Mouse (Mus musculus) megakaryocyte progenitor cell, adult 5-6 weeks (primary cell): Measurements from ENCODE around the gene Rpia. TPM values are rescaled to one million over a fixed set of nuclear protein-coding genes. Genes with fewer than 3 reads are reported as not detected.

Experiments used
- total RNA-seq, 2 experiments: library from RNA; stranded (forward) in 1 of 2; stranded (reverse) in 1 of 2; fragments of 157-497, 149-512 nt in 1 of 2; fragments of 200-1000 nt in 1 of 2; gene quantifications; 2 replicates each; pipeline versions ENCODE4 v1.2.3 to v1.2.4; 2015 to 2017

The Rpia gene
- total RNA-seq, 2 experiments from 2014 or later: 110 to 209 TPM

Other genes with a start within 250 kb of the Rpia start
- 13.2 and 16.9 TPM in 2 replicates for gene Eif2ak3, start 52.3 kb upstream of the Rpia start, total RNA-seq (2015)
- 19.8 and 22.8 TPM in 2 replicates for gene Eif2ak3, start 52.3 kb upstream of the Rpia start, total RNA-seq (2017)
- gene Tex37, start 126.7 kb upstream of the Rpia start, total RNA-seq (2015): not detected in 2 replicates
- not detected in 2 replicates for gene Tex37, start 126.7 kb upstream of the Rpia start, total RNA-seq (2017)
- gene Foxi3, start 164.3 kb upstream of the Rpia start, total RNA-seq (2015): not detected in 2 replicates
- not detected in 2 replicates for gene Foxi3, start 164.3 kb upstream of the Rpia start, total RNA-seq (2017)